Mouse (Mus musculus) stomach, embryonic 15.5 days (tissue): ENCODE measurements around the gene Guca1a. TPM values are rescaled to one million over a fixed set of nuclear protein-coding genes. Genes with fewer than 3 reads are reported as not detected.

Experiments
- ATAC-seq: fragments of 200-750 bp; cut with Nextera tagmentation; 2 replicates; pipeline ENCODE4 v1.8.0; 2017; ENCODE audit warnings: low read depth, moderate number of reproducible peaks, moderate TSS enrichment; ENCODE audit not compliant: insufficient read depth, low FRiP score
- H3K27ac ChIP-seq: fragments of 300-500 bp; sonication (generic); 2 replicates; pipeline ENCODE4 v1.5.1; 2015; ENCODE audit warnings: mild to moderate bottlenecking, inconsistent platforms
- H3K27me3 ChIP-seq: fragments of 300-500 bp; sonication (generic); replicated peaks from 2 replicates; pipeline ENCODE4 v1.6.1; 2015; ENCODE audit warnings: inconsistent platforms
- H3K36me3 ChIP-seq: fragments of 300-500 bp; sonication (generic); 2 replicates; pipeline ENCODE4 v1.6.1; 2015; ENCODE audit warnings: inconsistent platforms
- H3K4me1 ChIP-seq: fragments of 300-500 bp; sonication (generic); 2 replicates; pipeline ENCODE4 v1.6.1; 2015; ENCODE audit warnings: inconsistent platforms
- H3K4me2 ChIP-seq: fragments of 300-500 bp; sonication (generic); 2 replicates; pipeline ENCODE4 v1.6.1; 2015; ENCODE audit warnings: mild to moderate bottlenecking, inconsistent platforms
- H3K4me3 ChIP-seq: fragments of 300-500 bp; sonication (generic); replicated peaks from 2 replicates; pipeline ENCODE4 v1.5.1; 2015; ENCODE audit warnings: inconsistent platforms
- H3K9ac ChIP-seq: fragments of 300-500 bp; sonication (generic); 2 replicates; pipeline ENCODE4 v1.6.1; 2015; ENCODE audit warnings: inconsistent platforms
- H3K9me3 ChIP-seq: fragments of 300-500 bp; sonication (generic); 2 replicates; pipeline ENCODE4 v1.6.1; 2016; ENCODE audit warnings: inconsistent platforms
- WGBS: fragments of 180-500 bp; shearing (Covaris S2); methylation state at CpG from one replicate; pipeline ENCODE4 v1.1.7; 2015; 5-methylcytosine and 5-hydroxymethylcytosine counted together
- polyA plus RNA-seq: library from polyadenylated mRNA; unstranded; fragments of >200 nt; fragmentation: Nextera tagmentation; extraction: Ambion mirVana; gene quantifications from 2 replicates; pipeline ENCODE4 v1.2.1, GENCODE M21; 2015

Gene Guca1a
- polyA plus RNA-seq, 1 experiment from 2014 or later: 4.0 TPM

DNA sequence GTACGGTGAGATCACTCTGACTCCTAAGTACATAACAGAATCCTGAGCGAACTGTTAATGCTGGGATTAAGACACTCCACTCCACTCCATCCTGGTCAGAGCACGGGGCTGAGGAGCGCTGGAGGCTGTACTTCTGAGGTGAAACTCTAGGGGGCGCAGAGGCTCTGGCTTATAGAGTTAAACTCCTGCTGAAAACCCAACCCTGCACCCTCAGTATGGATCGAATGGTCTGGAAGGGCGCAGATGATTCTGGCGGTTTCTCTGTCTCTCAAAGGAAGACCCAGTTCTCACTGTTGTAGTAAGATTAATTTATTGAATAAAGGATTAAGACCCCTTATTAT, 8.1 kb upstream of the Guca1a start:
- H3K36me3 ChIP-seq: no peaks in the 10 kb centered on the region
- H3K27me3 ChIP-seq: peaks cover 14% of the 10 kb centered on the region
- no peak overlapping the region for H3K4me3 ChIP-seq
- H3K9ac ChIP-seq: no peak overlapping the region
- no peak overlapping the region for H3K27ac ChIP-seq
- H3K4me1 ChIP-seq: no peaks in the 10 kb centered on the region
- ATAC-seq: peak; percentile 67
- H3K9me3 ChIP-seq: no peaks in the 10 kb centered on the region
- no peak overlapping the region for H3K4me2 ChIP-seq
- 16% methylated on average over 8 of the region's 8 CpGs for WGBS

GRCm38 (mm10) chr17:47407717-47408557, 7.6 kb upstream of the Guca1a start:
- peaks cover 14% of the 10 kb centered on the region for H3K27me3 ChIP-seq
- no peaks in the 10 kb centered on the region for H3K9me3 ChIP-seq
- WGBS: 55% methylated on average over 10 of the region's 10 CpGs
- no peak overlapping the region for H3K27ac ChIP-seq
- no peaks in the 10 kb centered on the region for H3K4me1 ChIP-seq
- ATAC-seq: no peak
- no peaks in the 10 kb centered on the region for H3K36me3 ChIP-seq
- H3K4me3 ChIP-seq: no peak overlapping the region
- no peak overlapping the region for H3K4me2 ChIP-seq
- H3K9ac ChIP-seq: no peak overlapping the region

GRCm38 (mm10) chr17:47399091-47399490, 1.3 kb downstream of the Guca1a start:
- H3K4me1 ChIP-seq: peaks cover 12% of the 10 kb centered on the region; the same call in 1 of the 2 replicates
- H3K27ac ChIP-seq: no peak overlapping the region
- H3K4me3 ChIP-seq: no peak overlapping the region
- no peak overlapping the region for H3K9ac ChIP-seq
- 81% methylated on average over 8 of the region's 8 CpGs for WGBS
- H3K4me2 ChIP-seq: no peak overlapping the region
- ATAC-seq: no peak
- peaks cover 14% of the 10 kb centered on the region; the same call in 1 of the 2 replicates for H3K27me3 ChIP-seq
- no peaks in the 10 kb centered on the region for H3K9me3 ChIP-seq
- no peaks in the 10 kb centered on the region for H3K36me3 ChIP-seq

DNA sequence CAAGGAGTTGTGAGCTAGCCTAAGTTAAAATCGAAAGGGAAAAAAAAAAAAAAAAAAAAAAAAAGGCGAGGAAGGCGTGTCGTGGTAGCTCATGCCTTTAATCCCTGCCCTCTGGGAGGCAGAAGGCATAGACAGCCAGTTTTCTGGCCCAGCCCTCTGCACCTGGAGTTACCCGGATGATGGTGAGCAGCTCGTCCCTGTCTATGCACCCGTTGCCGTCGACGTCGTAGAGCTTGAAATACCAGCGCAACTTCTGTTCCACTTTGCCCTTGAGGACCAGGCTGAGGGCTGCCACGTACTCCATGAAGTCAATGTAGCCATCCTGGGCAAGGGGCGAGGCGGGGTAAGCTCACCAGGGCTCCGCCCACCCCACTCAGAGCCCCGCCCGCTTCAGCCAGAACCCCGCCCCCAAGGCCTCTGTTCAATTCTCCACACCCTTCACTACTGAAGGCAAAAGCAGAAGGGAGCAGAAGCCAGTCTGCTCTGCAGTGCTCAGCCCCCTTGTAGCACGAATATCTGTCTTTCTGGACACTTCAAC, 4.9 kb downstream of the Guca1a start:
- Histone ChIP-seq H3K36me3 (no peaks in the 10 kb centered on the region), H3K27me3 (peaks cover 14% of the 10 kb centered on the region; the same call in 1 of the 2 replicates), H3K4me2 (peak overlapping the region; percentile 70), H3K9ac (no peak overlapping the region; the same call in 1 of the 2 replicates), H3K9me3 (no peaks in the 10 kb centered on the region), H3K4me3 (peak overlapping the region; percentile 43), H3K27ac (no peak overlapping the region), H3K4me1 (peaks cover 12% of the 10 kb centered on the region; the same call in 1 of the 2 replicates)
- peak; percentile 86 for ATAC-seq
- WGBS: 1% methylated on average over 20 of the region's 20 CpGs

DNA sequence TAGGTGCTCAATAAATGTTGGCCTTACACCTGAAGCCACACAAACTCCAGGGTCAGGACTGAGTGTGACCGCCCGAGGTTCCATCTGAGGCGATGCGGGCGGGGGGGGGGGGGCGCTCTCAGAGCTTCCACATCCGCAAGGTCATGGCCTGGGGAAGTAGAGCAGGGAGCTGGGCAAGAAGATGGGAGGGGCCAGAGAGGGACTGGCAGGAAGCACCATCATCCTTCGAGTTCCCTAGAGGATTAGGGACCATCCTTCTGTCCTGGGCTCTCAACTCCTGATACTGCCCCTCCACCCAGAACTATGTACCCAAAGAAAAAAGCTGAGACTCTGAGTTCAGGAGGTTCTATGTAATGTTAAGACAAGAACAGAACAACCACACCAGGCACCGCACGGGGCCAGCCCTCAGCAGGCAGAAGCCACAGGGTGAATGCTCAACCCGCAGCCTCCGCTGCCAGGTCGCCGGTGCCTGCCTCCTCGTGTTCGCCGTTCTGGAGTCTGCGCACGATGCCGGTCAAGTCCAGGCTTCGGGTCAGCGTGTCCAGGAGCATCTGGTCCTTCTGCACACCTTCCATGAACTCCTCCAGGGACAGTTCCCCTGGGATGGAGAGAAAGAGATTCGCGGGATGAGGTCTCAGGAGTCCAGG, 6.0 kb downstream of the Guca1a start:
- ATAC-seq: no peak
- H3K9ac ChIP-seq: no peak overlapping the region
- WGBS: 17% methylated on average over 24 of the region's 24 CpGs

DNA sequence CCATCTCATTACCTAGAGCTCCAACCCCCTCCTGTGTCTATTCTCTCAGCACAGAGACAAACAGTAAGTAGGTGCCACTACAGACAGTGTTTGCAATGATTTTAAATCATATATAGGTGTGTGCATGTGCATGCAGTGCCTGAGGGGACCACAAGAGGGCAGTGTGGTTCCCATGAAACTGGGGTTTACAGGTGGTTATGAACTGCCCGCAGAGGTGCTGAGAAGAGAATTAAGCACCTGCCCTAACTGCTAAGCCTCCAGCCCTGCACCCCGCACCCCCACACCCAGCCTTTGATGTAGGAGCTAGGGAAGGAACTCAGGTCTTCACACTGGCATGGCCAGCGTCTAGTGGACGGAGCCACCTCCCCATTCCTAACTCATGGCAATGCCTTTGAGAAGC, 13.7 kb downstream of the Guca1a start:
- no peak overlapping the region for H3K4me3 ChIP-seq
- no peak for ATAC-seq
- H3K9me3 ChIP-seq: no peaks in the 10 kb centered on the region
- no peaks in the 10 kb centered on the region for H3K4me1 ChIP-seq
- 50% methylated on average over 4 of the region's 4 CpGs for WGBS
- H3K27me3 ChIP-seq: no peaks in the 10 kb centered on the region
- H3K36me3 ChIP-seq: no peaks in the 10 kb centered on the region
- no peak overlapping the region for H3K27ac ChIP-seq
- H3K4me2 ChIP-seq: no peak overlapping the region
- H3K9ac ChIP-seq: no peak overlapping the region

More for the DNA sequence above, 6.0 kb downstream of the Guca1a start:
- Histone ChIP-seq H3K36me3 (no peaks in the 10 kb centered on the region), H3K4me2 (peak overlapping the region; percentile 70), H3K4me1 (peaks cover 12% of the 10 kb centered on the region; the same call in 1 of the 2 replicates), H3K27me3 (peaks cover 14% of the 10 kb centered on the region; the same call in 1 of the 2 replicates), H3K9me3 (no peaks in the 10 kb centered on the region), H3K4me3 (peak overlapping the region; percentile 43), H3K27ac (no peak overlapping the region)

DNA sequence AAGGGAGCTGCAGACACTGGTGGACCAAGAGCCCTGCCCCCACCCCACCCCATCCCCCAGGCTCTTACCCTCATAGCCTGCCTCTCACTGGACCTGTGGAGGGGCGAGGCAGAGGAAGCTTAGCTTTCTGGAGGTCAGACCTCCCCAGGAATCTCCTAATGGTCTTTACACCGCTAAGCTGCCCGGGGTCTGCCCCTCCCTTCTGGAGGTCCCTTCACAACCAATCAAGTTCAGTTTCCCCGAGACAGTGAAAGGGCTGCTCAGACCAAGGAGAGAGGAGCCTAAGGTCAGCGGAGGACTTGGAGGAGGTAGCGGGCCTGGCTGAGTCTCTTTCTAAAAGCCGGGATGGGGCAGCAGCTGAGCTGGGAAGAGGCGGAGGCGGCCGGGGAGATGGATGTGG, 15.2 kb downstream of the Guca1a start, which contains the start of gene Guca1b:
Gene Guca1b (plus strand): TSS at position 249 of the 400 bp plus-strand sequence.
- H3K9me3 ChIP-seq: no peaks in the 10 kb centered on the region
- no peak within 1 kb of the TSS for H3K4me3 ChIP-seq
- no peak within 1 kb of the TSS for H3K9ac ChIP-seq
- H3K4me2 ChIP-seq: no peak within 1 kb of the TSS
- H3K36me3 ChIP-seq: peaks cover 6% of the 10 kb centered on the region; the same call in 1 of the 2 replicates
- H3K27me3 ChIP-seq: no peaks in the 10 kb centered on the region
- WGBS: 31% methylated on average over 10 of the region's 10 CpGs
- no peak within 1 kb of the TSS for H3K27ac ChIP-seq
- H3K4me1 ChIP-seq: no peaks in the 10 kb centered on the region
- ATAC-seq: 0 out of 2 replicates have a peak, but pooled peaks have one; percentile 27

- Histone ChIP-seq H3K4me3 (no peak overlapping the region), H3K27me3 (no peaks in the 10 kb centered on the region), H3K4me1 (no peaks in the 10 kb centered on the region), H3K9me3 (no peaks in the 10 kb centered on the region), H3K27ac (no peak overlapping the region), H3K4me2 (no peak overlapping the region), H3K36me3 (peaks cover 15% of the 10 kb centered on the region; the same call in 1 of the 2 replicates), H3K9ac (no peak overlapping the region)
- WGBS: 83% methylated on average over 3 of the region's 3 CpGs
- no peak for ATAC-seq
Measured at GRCm38 (mm10) chr17:47384064-47384463, 16.3 kb downstream of the Guca1a start.

DNA sequence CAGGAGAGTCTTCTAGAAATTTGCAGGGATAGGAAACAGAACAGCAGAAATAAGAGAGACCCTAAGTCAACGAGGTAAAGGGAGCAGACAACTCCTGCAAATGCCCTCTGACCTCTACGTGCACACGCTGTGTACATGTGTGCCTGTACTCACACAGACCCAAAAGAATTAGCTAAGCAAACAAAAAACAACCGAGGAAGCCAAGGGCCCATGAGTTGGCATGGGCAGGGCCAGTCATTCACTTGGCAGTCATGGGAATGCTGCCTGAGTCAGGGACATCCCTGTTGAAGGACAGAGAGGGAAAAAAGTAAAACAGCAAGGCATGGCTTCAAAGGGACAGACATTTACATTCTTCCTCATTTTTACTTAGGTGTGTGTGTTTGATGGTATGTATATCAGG, 17.1 kb downstream of the Guca1a start:
- Histone ChIP-seq H3K4me2 (no peak overlapping the region), H3K4me3 (no peak overlapping the region), H3K4me1 (no peaks in the 10 kb centered on the region), H3K9ac (no peak overlapping the region), H3K27ac (no peak overlapping the region), H3K36me3 (peaks cover 20% of the 10 kb centered on the region; the same call in 1 of the 2 replicates), H3K27me3 (no peaks in the 10 kb centered on the region), H3K9me3 (no peaks in the 10 kb centered on the region)
- WGBS: 80% methylated on average over 4 of the region's 4 CpGs
- no peak for ATAC-seq

- no peak overlapping the region for H3K9ac ChIP-seq
- ATAC-seq: no peak
- H3K9me3 ChIP-seq: no peaks in the 10 kb centered on the region
- no peak overlapping the region for H3K27ac ChIP-seq
- WGBS: 89% methylated on average over 11 of the region's 11 CpGs
- H3K36me3 ChIP-seq: peaks cover 28% of the 10 kb centered on the region
- no peak overlapping the region for H3K4me3 ChIP-seq
- no peaks in the 10 kb centered on the region for H3K4me1 ChIP-seq
- H3K27me3 ChIP-seq: no peaks in the 10 kb centered on the region
- H3K4me2 ChIP-seq: no peak overlapping the region
Measured at GRCm38 (mm10) chr17:47381917-47382316, 18.5 kb downstream of the Guca1a start.

- Histone ChIP-seq H3K4me1 (no peaks in the 10 kb centered on the region), H3K4me3 (no peak overlapping the region), H3K27ac (no peak overlapping the region), H3K36me3 (peaks cover 52% of the 10 kb centered on the region), H3K27me3 (no peaks in the 10 kb centered on the region), H3K9me3 (no peaks in the 10 kb centered on the region), H3K9ac (no peak overlapping the region), H3K4me2 (no peak overlapping the region)
- no peak for ATAC-seq
- WGBS: 83% methylated on average over 15 of the region's 15 CpGs
Measured at GRCm38 (mm10) chr17:47378133-47378532, 22.3 kb downstream of the Guca1a start.

GRCm38 (mm10) chr17:47376779-47377280, 23.6 kb downstream of the Guca1a start:
- H3K4me1 ChIP-seq: no peaks in the 10 kb centered on the region
- H3K27ac ChIP-seq: no peak overlapping the region
- H3K9me3 ChIP-seq: no peaks in the 10 kb centered on the region
- H3K36me3 ChIP-seq: peaks cover 61% of the 10 kb centered on the region
- no peaks in the 10 kb centered on the region for H3K27me3 ChIP-seq
- H3K9ac ChIP-seq: no peak overlapping the region
- WGBS: 85% methylated on average over 6 of the region's 6 CpGs
- no peak overlapping the region for H3K4me2 ChIP-seq
- no peak overlapping the region for H3K4me3 ChIP-seq
- no peak for ATAC-seq
